Mouse (Mus musculus) C2C12 (cell line): ENCODE data around the gene Fam71f2.

Experiments used
- CEBPB ChIP-seq: IDR thresholded peaks from one replicate; pipeline ENCODE4 v1.6.1; 2011; ENCODE audit warnings: low read depth, mild to moderate bottlenecking, control low read depth, moderate library complexity
- CTCF ChIP-seq: IDR thresholded peaks from one replicate; pipeline ENCODE4 v1.5.1; 2011; ENCODE audit not compliant: control insufficient read depth, insufficient read depth, insufficient read length
- MAX ChIP-seq: IDR thresholded peaks from one replicate; pipeline ENCODE4 v1.6.1; 2011; ENCODE audit warnings: mild to moderate bottlenecking, control low read depth
- MYOD1 ChIP-seq: IDR thresholded peaks from one replicate; pipeline ENCODE4 v1.6.1; 2011; ENCODE audit warnings: low read depth; ENCODE audit not compliant: control insufficient read depth, insufficient read length
- USF1 ChIP-seq: IDR thresholded peaks from one replicate; pipeline ENCODE4 v1.6.1; 2011; ENCODE audit warnings: low read depth, mild to moderate bottlenecking, control low read depth, moderate library complexity

DNA sequence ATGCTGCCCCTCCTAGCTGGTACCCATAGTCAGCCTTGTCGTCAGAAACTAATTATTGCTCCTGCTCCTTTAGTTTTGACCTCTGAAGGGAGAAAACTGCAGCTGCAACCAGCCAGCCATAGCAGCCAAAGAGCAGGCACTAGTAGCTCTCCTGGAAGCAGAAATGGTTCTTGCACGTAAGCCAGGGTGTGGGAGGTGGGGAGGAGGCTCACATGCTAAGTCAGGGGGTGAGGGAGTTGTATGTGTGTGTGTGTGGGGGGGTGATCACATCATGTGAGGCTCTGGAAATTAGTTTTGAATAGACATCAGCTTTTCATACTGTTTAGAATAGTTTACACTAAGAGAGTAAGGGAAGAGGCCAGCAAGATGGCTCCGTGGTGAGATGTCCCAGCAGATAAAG lies 38.5 kb downstream of the Fam71f2 start:
- no peak for TF ChIP-seq MYOD1
- TF ChIP-seq USF1, result no peak
- TF ChIP-seq CTCF, result no peak
- no peak for TF ChIP-seq CEBPB
- no peak for TF ChIP-seq MAX
